Mouse (Mus musculus): Measurements from ENCODE around the gene Fam3b.

Fam3b gene

GRCm38 (mm10) chr16:97492369-97492768 lies 22.2 kb downstream of the Fam3b start:
- DNase-seq (ENCODE audit: low read depth, low spot score), result no peak

- DNase-seq (ENCODE audit: low read depth, low spot score), result no peak
These were observed 36.0 kb downstream of the Fam3b start for GRCm38 (mm10) chr16:97478655-97479054.

- no peak for DNase-seq (ENCODE audit: low read depth, low spot score)
These were observed 38.1 kb downstream of the Fam3b start for GRCm38 (mm10) chr16:97476524-97476923.

DNA sequence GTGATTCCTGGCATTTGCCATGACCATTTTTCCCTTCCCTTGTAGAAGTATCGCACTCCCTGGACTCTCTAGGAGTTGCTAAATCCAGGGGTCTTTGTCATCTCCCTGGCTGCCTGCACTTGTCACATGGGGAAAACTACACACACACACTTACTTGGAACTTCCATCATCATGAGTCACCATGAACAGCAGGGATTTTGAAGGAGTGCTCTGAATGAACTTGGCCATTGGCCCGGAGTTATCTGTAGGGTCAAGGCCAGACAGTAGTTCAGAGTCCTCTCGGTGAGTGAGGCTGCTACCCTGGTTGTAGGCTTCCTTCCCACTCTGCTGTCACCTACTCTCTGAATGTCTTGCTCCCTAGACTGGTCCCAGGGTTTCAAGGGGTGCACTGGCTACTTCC lies 39.0 kb downstream of the Fam3b start:
- DNase-seq (ENCODE audit: low read depth, low spot score), result no peak

DNA sequence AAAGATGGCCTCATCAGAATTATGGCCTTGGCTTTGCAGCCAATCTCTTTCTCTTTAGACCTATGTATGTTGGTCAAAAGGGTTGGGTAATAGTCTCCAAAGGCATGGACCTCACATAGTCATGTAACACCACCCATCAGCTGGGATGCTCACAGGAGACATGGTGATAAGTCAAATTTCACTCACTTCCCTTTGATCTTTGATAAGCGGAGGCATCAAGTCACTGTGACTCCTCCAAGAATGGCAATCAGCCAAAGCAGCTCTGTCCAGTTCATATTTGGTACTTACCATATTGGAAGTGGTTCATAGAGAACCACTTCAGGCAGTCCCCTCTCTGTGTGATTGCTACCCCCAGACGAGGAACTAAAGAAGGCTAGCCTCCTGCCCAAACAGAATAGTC lies 39.9 kb downstream of the Fam3b start:
- no peak for DNase-seq (ENCODE audit: low read depth, low spot score)

DNA sequence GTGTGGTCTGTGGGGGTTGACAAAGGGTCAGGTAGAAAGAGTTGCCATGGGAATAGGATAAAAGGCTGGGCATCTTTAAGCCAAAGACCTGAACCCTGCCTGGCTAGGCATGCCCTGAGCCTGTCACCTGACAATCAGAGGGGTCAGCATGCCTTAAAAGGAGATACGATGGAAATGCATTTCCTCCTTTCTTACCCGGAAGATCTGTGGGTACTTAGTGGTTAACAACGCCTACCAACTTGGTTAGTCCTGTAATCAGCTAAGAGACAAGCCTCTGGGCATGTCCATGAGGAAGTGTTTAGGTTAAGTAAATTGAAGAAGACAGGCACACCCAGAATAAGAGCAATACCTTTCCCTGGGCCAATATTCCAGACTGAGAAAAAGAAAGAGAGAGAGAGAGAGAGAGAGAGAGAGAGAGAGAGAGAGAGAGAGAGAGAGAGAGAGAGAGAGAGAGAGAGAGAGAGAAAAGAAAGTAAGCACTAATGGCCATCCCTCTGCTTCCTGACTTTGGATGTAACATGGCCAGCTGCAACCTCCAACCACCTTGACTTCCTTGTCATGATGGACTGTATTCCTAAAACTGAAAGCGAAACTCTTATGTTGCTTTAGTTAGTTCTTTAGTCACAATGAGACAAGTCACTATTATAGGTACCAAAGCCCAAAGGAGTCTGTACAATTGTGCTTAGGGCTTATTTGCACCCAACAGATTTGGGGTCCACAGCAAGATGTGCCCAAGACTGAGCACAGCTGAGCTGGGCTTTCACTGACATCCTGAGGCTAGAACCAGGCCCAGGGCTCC lies 46.4 kb downstream of the Fam3b start:
- DNase-seq (ENCODE audit: low read depth, low spot score), result no peak

GRCm38 (mm10) chr16:97467472-97467871 lies 47.1 kb downstream of the Fam3b start:
- no peak for DNase-seq (ENCODE audit: low read depth, low spot score)

- DNase-seq (ENCODE audit: low read depth, low spot score), result no peak
These were observed 48.2 kb downstream of the Fam3b start for GRCm38 (mm10) chr16:97466182-97466957.

DNA sequence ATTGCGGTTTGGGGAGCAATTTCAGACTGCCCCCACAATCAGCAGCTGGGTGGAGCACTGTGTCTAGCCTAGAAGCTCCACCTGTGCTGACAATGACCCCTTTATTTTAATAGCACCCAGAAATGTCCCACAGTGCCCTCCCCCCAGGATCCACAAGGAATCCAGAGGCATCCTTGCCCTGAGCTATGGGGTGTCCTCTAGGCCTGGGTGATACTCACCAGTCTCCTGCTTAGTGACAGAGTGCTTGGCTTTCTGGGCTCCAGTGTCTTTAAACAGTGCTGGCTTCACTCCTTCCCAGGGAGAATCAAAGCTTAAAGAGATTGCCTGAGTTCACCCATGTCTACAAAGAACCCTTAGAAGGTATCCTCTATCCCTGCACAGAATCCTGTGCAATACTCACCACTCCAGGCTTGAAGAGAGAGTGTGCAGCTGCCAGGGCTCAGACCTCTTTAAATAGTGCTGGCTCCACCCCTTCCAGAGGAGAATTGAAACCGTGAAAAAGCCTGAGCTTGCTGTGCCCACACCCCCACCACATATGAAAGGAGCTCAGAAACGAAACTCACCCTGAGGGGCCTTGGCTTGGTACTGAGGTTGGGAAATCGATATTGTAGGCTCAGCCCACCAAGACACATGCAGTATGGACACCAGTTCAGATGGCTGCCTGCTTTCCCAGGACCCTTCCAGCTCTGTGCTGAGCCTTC lies 52.0 kb downstream of the Fam3b start, which contains the start of gene Mx1:
Gene Mx1 (minus strand): TSS at position 427 of the 701 bp plus-strand sequence.
- no peak for DNase-seq (ENCODE audit: low read depth, low spot score)

- no peak for DNase-seq (ENCODE audit: low read depth, low spot score)
These were observed 53.3 kb downstream of the Fam3b start for GRCm38 (mm10) chr16:97461271-97461670.

GRCm38 (mm10) chr16:97459831-97460230 lies 54.8 kb downstream of the Fam3b start:
- DNase-seq (ENCODE audit: low read depth, low spot score), result no peak

- DNase-seq (ENCODE audit: low read depth, low spot score), result no peak
These were observed 67.2 kb downstream of the Fam3b start for GRCm38 (mm10) chr16:97447386-97447785.

DNA sequence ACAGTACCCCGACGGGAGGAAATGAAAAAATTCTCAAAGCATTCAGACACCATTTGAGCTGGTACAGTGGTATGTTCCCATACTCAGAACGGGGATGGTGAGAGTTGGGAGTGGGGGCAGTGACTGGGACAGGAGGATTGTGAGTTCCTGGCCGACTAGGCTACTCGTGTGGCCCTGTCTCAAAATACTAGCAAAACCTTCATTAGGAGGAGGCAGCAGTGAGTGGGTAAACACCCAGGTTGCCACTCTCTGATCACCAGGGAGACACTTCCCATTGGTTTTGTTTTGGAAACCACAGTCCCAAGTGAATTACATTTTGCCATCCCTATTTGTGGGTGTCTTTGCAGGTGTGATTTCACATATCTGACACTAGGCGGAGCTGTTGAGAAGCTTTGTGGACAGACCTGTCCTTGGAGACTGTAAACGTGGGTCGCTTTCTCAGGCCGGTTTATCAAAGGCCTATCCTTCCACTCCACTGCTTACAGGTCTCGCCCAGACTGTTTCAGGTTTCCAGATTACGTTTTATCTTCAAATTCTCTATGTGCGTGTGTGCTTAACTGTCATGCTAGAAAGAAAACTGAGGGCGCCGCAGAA lies 70.8 kb downstream of the Fam3b start:
- DNase-seq (ENCODE audit: low read depth, low spot score), result peak; percentile 28

GRCm38 (mm10) chr16:97441967-97442366 lies 72.6 kb downstream of the Fam3b start:
- DNase-seq (ENCODE audit: low read depth, low spot score), result no peak

GRCm38 (mm10) chr16:97438191-97438590 lies 76.4 kb downstream of the Fam3b start:
- DNase-seq (ENCODE audit: low read depth, low spot score), result no peak

GRCm38 (mm10) chr16:97437448-97438056 lies 77.1 kb downstream of the Fam3b start:
- no peak for DNase-seq (ENCODE audit: low read depth, low spot score)

DNA sequence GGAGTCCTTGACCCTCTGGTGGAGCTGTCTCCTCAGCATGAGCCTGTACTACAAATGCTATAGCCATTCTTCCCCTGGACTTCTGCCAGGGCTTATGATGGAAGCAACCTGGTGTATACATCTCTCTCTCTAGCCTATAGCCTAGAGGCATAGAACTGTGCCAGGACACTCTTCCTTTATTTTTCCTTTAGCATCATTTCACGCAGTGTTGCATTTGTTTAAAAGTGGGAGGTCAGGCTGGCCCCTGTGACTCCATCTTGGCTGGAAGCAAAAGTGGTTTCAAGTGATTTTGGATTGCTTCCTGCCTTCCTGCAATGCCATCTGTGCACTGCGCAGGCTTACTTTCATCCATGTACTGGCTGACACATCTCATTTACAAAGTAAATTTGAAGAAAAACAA lies 80.4 kb downstream of the Fam3b start:
- no peak for DNase-seq (ENCODE audit: low read depth, low spot score)

DNA sequence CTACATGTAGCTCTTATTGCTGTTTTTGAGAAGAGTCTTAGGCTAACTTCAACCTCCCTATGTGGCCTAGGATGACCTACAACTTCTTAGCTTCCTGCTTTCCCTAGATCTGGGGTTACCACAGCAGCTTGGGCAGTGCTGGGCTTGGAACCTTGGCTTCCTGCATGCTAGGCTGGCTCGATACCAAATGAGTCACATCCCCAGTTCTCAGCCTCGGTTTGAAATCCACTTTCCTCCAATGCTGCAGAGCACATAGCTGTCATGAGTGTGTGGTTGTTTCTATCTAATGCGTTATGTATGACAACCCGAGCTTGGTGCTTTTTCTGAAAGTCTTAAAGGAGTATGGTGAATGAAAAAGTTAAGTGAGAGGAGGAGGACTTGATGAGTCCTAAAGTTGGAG lies 83.3 kb downstream of the Fam3b start:
- no peak for DNase-seq (ENCODE audit: low read depth, low spot score)

- no peak for DNase-seq (ENCODE audit: low read depth, low spot score)
These were observed 84.5 kb downstream of the Fam3b start for GRCm38 (mm10) chr16:97430091-97430490.

DNA sequence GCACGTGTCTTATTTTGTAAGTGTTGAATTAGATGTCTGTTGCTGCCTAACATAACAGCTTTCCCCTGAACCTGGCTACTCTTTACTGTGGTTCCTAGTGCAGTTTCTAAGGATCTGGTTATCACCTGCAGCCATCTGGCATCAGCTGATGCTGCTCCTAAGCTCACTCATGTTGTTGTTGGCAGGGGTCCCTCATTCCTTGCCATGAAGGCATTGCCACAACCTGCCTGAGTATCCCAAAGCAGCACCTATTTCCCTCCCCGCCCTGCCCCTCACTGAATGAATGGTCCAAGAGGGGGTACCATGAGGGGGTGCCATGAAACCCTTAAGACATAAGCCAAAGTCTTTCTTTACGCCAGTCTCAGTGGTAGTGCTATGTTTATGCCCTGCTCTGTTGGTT lies 86.6 kb downstream of the Fam3b start:
- DNase-seq (ENCODE audit: low read depth, low spot score), result no peak

- DNase-seq (ENCODE audit: low read depth, low spot score), result no peak
These were observed 91.0 kb downstream of the Fam3b start for GRCm38 (mm10) chr16:97423627-97424026.

Data from WW6 (cell line).